Mouse (Mus musculus): ENCODE measurements around the gene Trim27. TPM values are rescaled to one million over a fixed set of nuclear protein-coding genes. Genes with fewer than 3 reads are reported as not detected.

Trim27 gene
- polyA plus RNA-seq, 1 experiment, result 8.7 TPM

DNA sequence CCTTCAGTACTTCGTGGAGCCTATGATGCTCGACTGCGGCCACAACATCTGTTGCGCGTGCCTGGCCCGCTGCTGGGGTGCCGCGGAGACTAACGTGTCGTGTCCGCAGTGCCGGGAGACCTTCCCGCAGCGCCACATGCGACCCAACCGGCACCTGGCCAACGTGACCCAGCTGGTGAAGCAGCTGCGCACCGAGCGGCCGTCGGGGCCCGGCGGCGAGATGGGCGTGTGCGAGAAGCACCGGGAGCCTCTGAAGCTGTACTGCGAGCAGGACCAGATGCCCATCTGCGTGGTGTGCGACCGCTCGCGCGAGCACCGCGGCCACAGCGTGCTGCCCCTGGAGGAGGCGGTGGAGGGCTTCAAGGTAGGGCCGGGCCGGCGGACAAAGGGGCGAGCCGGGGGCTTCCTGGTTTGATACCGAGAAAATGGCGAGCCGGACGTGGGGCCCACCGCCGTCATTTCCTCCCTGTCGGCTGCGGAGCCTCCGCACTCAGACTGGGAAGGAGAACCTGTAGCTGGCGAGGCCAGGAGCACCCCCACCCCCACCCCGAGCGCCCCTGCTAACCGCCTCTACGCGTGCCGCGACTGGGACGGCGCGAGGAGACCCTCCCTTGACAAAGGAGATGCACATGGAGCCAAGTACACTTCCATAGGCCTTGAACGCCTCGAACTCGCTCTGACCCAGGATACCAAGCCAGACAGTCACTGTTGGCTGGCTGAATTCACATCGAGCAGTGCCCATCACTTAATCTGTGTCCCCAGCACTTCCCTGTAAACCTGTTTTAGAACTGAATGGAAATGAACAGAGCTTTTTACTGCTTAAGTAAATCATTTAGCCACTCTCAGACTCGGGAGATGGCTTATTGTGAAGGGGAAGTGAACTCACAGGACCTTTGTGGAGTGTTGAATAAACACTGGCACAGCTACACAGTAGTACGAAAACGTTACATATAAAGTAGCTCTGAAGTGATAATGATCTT is 1.6 kb downstream of the Trim27 start:
- no peaks in the 10 kb centered on the region for H3K9me3 ChIP-seq (ENCODE audit: control insufficient read depth, low read length)
- H3K27me3 ChIP-seq (ENCODE audit: control insufficient read depth), result no peaks in the 10 kb centered on the region
- peaks cover 65% of the 10 kb centered on the region for H3K4me1 ChIP-seq (ENCODE audit: control insufficient read depth)
- TF ChIP-seq TAL1 (IDR thresholded peaks at IDR 0.05; ENCODE audit: low read length), result no peak
- TF ChIP-seq GATA1 (IDR thresholded peaks at IDR 0.05; ENCODE audit: low read length), result no peak
- peaks cover 46% of the 10 kb centered on the region for H3K36me3 ChIP-seq (ENCODE audit: control insufficient read depth)
- H3K4me3 ChIP-seq (replicated peaks), result peak overlapping the region; percentile 68

DNA sequence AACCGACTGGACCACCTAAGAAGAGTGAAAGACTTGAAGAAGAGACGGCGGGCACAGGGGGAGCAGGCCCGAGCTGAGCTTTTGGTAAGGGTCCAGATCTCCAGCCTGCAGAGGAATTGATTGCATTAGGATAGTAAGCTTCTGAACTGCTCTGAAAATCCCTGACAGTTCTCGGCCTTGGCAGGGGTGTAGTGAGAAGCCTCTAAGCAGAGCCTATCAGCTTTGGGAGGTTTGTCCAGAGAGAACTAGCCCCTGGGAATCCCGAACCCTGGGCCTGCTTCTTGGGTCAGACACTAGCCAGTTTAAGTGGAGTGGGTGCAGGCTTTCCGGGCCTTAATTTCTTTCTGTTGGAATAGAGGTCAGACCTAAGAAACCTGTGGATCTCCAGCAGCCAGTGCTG is 2.8 kb downstream of the Trim27 start:
- no peaks in the 10 kb centered on the region for H3K9me3 ChIP-seq (ENCODE audit: control insufficient read depth, low read length)
- peak overlapping the region; percentile 68 for H3K4me3 ChIP-seq (replicated peaks)
- peaks cover 65% of the 10 kb centered on the region for H3K4me1 ChIP-seq (ENCODE audit: control insufficient read depth)
- no peaks in the 10 kb centered on the region for H3K27me3 ChIP-seq (ENCODE audit: control insufficient read depth)
- H3K36me3 ChIP-seq (ENCODE audit: control insufficient read depth), result peaks cover 58% of the 10 kb centered on the region
- TF ChIP-seq GATA1 (IDR thresholded peaks at IDR 0.05; ENCODE audit: low read length), result no peak
- no peak for TF ChIP-seq TAL1 (IDR thresholded peaks at IDR 0.05; ENCODE audit: low read length)

DNA sequence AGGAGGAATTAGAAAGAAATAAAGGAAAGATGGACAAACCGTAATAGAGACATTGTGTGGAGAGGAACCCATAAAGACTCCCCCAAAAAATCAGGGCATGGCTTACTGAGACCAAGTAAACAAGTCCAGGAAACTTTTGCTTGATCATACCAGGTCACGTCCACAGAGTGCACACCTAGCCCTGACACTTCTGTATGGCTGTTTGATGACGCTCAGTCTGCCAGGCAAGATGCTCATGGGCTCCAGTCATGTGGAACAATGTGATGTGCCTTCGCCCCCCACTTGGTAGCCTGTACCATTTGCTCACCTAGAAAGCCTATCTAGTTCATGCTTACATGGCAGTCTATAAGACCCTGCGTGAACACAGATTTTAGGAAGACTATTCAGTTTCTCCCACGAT is 3.8 kb downstream of the Trim27 start:
- Histone ChIP-seq H3K4me1 (ENCODE audit: control insufficient read depth) (peaks cover 61% of the 10 kb centered on the region), H3K27me3 (ENCODE audit: control insufficient read depth) (no peaks in the 10 kb centered on the region), H3K36me3 (ENCODE audit: control insufficient read depth) (peaks cover 69% of the 10 kb centered on the region), H3K4me3 (replicated peaks) (no peak overlapping the region), H3K9me3 (ENCODE audit: control insufficient read depth, low read length) (no peaks in the 10 kb centered on the region)
- TF ChIP-seq GATA1 (IDR thresholded peaks at IDR 0.05; ENCODE audit: low read length) (no peak), TAL1 (IDR thresholded peaks at IDR 0.05; ENCODE audit: low read length) (no peak)

DNA sequence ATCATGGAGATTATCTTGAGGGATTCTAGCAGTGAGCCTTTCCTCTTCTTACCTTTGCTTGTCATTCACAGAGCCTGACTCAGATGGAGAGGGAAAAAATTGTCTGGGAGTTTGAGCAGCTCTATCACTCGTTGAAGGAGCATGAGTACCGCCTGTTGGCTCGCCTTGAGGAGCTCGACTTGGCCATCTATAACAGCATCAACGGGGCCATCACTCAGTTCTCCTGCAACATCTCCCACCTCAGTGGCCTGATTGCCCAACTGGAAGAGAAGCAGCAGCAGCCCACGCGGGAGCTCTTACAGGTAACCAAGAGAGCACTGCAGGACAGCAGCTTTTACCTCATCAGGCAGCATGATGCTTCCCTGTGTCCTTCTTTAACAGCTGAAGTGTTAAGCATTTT is 4.4 kb downstream of the Trim27 start:
- Histone ChIP-seq H3K4me1 (ENCODE audit: control insufficient read depth) (peaks cover 55% of the 10 kb centered on the region), H3K4me3 (replicated peaks) (no peak overlapping the region), H3K27me3 (ENCODE audit: control insufficient read depth) (no peaks in the 10 kb centered on the region), H3K36me3 (ENCODE audit: control insufficient read depth) (peaks cover 75% of the 10 kb centered on the region), H3K9me3 (ENCODE audit: control insufficient read depth, low read length) (no peaks in the 10 kb centered on the region)
- no peak for TF ChIP-seq TAL1 (IDR thresholded peaks at IDR 0.05; ENCODE audit: low read length)
- TF ChIP-seq GATA1 (IDR thresholded peaks at IDR 0.05; ENCODE audit: low read length), result no peak

DNA sequence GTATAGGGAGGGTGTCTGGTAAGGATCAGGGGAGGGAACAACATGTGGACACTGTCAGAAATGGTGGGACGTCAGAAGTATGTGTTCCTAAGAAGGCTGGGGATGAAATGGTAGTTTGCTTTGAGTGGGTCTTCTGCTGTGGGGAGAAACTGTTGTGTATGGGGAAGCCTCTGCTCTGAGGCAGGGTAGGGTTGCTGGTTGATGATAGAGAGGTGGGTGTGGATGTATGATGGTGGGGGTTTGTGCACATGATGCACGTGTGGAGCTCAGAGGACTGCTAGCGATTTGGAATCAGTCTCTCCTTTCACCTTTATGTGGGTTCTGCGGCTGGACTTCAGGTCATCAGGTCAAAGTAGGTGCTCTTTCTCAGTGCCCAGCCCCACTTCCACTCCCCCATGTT is 6.3 kb downstream of the Trim27 start:
- peaks cover 46% of the 10 kb centered on the region for H3K4me1 ChIP-seq (ENCODE audit: control insufficient read depth)
- no peaks in the 10 kb centered on the region for H3K27me3 ChIP-seq (ENCODE audit: control insufficient read depth)
- peaks cover 93% of the 10 kb centered on the region for H3K36me3 ChIP-seq (ENCODE audit: control insufficient read depth)
- no peaks in the 10 kb centered on the region for H3K9me3 ChIP-seq (ENCODE audit: control insufficient read depth, low read length)
- H3K4me3 ChIP-seq (replicated peaks), result peak overlapping the region; percentile 21
- no peak for TF ChIP-seq GATA1 (IDR thresholded peaks at IDR 0.05; ENCODE audit: low read length)

DNA sequence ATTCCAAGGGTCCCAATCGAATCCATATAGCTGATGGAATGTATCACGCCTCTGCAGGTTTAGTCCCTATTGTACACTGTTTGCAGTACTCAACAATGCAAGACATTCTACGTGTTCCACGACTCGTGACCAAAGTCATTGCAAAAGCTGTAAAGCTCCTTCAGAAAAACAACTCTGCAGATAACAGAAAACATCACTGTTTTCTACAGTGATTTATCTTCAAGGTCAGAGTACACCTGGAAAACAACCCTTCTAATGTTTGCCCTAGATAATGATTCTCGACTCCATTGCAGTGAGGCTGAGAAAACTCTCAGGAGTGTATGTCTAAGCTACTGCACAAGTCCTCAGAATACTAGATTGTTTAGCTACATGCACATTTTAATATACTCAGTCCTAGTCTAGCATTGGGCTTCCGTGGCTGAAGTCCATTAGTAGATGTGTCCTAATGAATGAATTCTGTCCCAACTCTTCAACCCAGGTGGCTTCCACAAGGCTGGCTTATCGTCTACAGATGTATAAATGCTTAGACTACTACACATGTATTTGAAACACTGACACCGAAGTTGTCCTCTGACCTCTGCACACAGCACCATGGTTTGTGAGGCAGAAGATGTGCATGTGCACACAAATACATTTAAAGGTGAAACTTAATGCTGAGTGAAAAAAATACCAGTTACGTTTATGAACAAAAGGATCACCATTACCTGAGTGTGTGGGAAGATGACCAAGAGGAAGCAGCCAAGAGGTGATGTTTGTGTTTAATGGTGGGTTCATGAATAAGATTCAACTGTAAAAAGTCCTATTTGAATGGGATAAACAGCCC is 16.4 kb downstream of the Trim27 start:
- H3K36me3 ChIP-seq (ENCODE audit: control insufficient read depth), result peaks cover 50% of the 10 kb centered on the region
- TF ChIP-seq GATA1 (IDR thresholded peaks at IDR 0.05; ENCODE audit: low read length) (no peak), TAL1 (IDR thresholded peaks at IDR 0.05; ENCODE audit: low read length) (no peak)

DNA sequence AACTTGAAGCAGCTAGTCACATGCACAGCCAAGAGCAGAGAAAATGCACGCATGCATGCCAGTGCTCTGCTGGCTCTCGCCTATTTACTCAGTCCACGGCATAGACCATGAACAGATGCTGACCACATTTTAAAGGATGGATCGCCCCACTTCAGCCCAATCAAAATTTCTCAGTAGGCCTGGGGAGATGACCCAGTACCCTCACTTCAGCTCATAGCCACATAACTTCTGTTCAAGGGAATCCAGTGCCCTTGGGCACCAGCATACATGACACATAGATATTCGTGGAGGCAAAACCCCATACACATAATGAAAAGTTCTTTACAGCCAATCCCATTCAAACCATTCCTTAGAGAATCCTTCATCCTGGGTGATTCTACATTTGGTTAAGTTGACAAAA is 18.5 kb downstream of the Trim27 start:
- peaks cover 17% of the 10 kb centered on the region for H3K4me1 ChIP-seq (ENCODE audit: control insufficient read depth)
- H3K4me3 ChIP-seq (replicated peaks), result no peak overlapping the region
- no peaks in the 10 kb centered on the region for H3K27me3 ChIP-seq (ENCODE audit: control insufficient read depth)
- TF ChIP-seq GATA1 (IDR thresholded peaks at IDR 0.05; ENCODE audit: low read length), result no peak
- no peaks in the 10 kb centered on the region for H3K9me3 ChIP-seq (ENCODE audit: control insufficient read depth, low read length)
- H3K36me3 ChIP-seq (ENCODE audit: control insufficient read depth), result peaks cover 29% of the 10 kb centered on the region

More for the DNA sequence above, 16.4 kb downstream of the Trim27 start:
- Histone ChIP-seq H3K27me3 (ENCODE audit: control insufficient read depth) (no peaks in the 10 kb centered on the region), H3K4me3 (replicated peaks) (no peak overlapping the region), H3K9me3 (ENCODE audit: control insufficient read depth, low read length) (no peaks in the 10 kb centered on the region), H3K4me1 (ENCODE audit: control insufficient read depth) (peaks cover 14% of the 10 kb centered on the region)

DNA sequence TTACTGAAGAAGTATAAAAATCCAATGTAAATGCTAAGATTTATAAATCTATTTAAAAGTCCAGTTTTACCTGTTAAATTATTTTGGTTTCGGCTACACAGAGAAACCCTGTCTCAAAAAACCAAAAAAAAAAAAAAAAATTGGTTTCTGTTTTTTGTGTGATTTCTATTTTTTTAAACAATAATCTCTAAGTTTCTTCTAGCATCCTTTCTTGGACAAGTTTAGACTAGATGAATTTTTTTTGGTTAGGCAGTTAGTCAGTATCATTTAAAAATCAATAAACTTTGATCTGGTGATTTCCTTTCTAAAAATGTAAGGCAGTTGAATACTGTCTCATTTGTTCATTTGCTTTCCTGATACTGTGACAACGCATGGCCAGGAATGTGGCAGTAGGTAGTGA is 19.1 kb downstream of the Trim27 start:
- Histone ChIP-seq H3K27me3 (ENCODE audit: control insufficient read depth) (no peaks in the 10 kb centered on the region), H3K4me1 (ENCODE audit: control insufficient read depth) (peaks cover 17% of the 10 kb centered on the region), H3K9me3 (ENCODE audit: control insufficient read depth, low read length) (no peaks in the 10 kb centered on the region), H3K4me3 (replicated peaks) (no peak overlapping the region), H3K36me3 (ENCODE audit: control insufficient read depth) (peaks cover 23% of the 10 kb centered on the region)
- no peak for TF ChIP-seq GATA1 (IDR thresholded peaks at IDR 0.05; ENCODE audit: low read length)
- no peak for TF ChIP-seq TAL1 (IDR thresholded peaks at IDR 0.05; ENCODE audit: low read length)

All from erythroblast, embryonic 14.5 days (primary cell).